Mouse (Mus musculus) lung, postnatal 0 days (tissue): ENCODE measurements around the gene Dtx2.

ENCODE experiments used
- CTCF ChIP-seq: IDR thresholded peaks from 2 replicates; pipeline ENCODE4 v1.5.1; 2016; ENCODE audit warnings: antibody characterized with exemption, mild to moderate bottlenecking
- EP300 ChIP-seq: IDR thresholded peaks from 2 replicates; pipeline ENCODE4 v1.6.1; 2016; ENCODE audit warnings: antibody characterized with exemption, mild to moderate bottlenecking, control low read depth

DNA sequence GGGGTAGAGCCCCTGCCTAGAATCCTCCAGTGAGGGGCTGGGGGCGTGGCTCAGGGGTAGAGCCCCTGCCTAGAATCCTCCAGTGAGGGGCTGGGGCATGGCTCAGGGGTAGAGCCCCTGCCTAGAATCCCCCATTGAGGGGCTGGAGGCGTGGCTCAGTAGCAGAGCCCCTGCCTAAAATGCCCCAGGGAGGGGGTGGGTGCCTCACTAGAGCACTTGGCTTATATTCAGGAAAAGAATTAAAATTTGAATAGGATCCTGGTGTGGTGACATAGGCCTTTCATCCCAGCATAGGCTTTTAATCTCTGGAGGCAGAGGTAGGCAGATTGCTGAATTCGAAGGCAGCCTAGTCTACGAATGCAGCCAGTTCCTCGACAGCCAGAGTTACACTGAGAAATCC is 15.2 kb upstream of the Dtx2 start:
- no peak for TF ChIP-seq CTCF
- TF ChIP-seq EP300 = no peak
